Mouse (Mus musculus) embryonic facial prominence, embryonic 12.5 days (tissue): ENCODE results near the gene Gpbp1l1. TPM values are rescaled to one million over a fixed set of nuclear protein-coding genes. Genes with fewer than 3 reads are reported as not detected.

Experiments
- polyA plus RNA-seq: library from polyadenylated mRNA; unstranded; fragments of >200 nt; fragmentation: Nextera tagmentation; extraction: Ambion mirVana; gene quantifications from 2 replicates; pipeline ENCODE4 v1.2.1, GENCODE M21; 2016

Gpbp1l1 gene
- polyA plus RNA-seq, 1 experiment from 2014 or later: 35.1 TPM

Other genes with a start within 250 kb of the Gpbp1l1 start
- 21.7 and 24.9 TPM in 2 replicates for gene Mast2, start 93.5 kb upstream of the Gpbp1l1 start, polyA plus RNA-seq
- gene Ipp, start 50.1 kb upstream of the Gpbp1l1 start, polyA plus RNA-seq: 16.1 and 16.2 TPM in 2 replicates
- 21.5 and 21.6 TPM in 2 replicates for gene Tmem69, start 1.7 kb upstream of the Gpbp1l1 start, polyA plus RNA-seq
- gene Ccdc17, start 39.0 kb downstream of the Gpbp1l1 start, polyA plus RNA-seq: 2.5 and 3.1 TPM in 2 replicates
- gene Nasp, start 70.3 kb downstream of the Gpbp1l1 start, polyA plus RNA-seq: 246 and 256 TPM in 2 replicates
- 689 and 706 TPM in 2 replicates for gene Akr1a1, start 94.0 kb downstream of the Gpbp1l1 start, polyA plus RNA-seq
- 1,087 and 1,115 TPM in 2 replicates for gene Prdx1, start 127.9 kb downstream of the Gpbp1l1 start, polyA plus RNA-seq
- 26.4 and 28.5 TPM in 2 replicates for gene Mmachc, start 150.7 kb downstream of the Gpbp1l1 start, polyA plus RNA-seq
- gene Ccdc163, start 150.9 kb downstream of the Gpbp1l1 start, polyA plus RNA-seq: 25.2 and 26.3 TPM in 2 replicates
- gene Tesk2, start 163.3 kb downstream of the Gpbp1l1 start, polyA plus RNA-seq: 11.8 TPM in 2 replicates
- 37.7 and 37.9 TPM in 2 replicates for gene Toe1, start 250.0 kb downstream of the Gpbp1l1 start, polyA plus RNA-seq